In genomic region chr1:63976862-63977261, GRCm38 (mm10) we compare ENCODE assay signal across 22 mouse cellular contexts.
DNase-seq lines count a peak whose midpoint lies in the region; ATAC-seq lines count a peak whose summit lies in the region.
"Had no signal": no experiment of that assay in that cellular context is flagged by ENCODE, and none has a peak within 500 bp of the region (broad histone marks: within the 10 kb centered on the region; RNA-seq: fewer than 3 reads in every experiment).

No protein-coding gene starts in this region.

- DNase-seq in embryo, embryonic 10 days (ENCODE audit: low spot score) = peak; percentile 13
- DNase-seq in embryo, embryonic 11 days = no peak
- no peak for DNase-seq in hindbrain, embryonic 10.5 days (ENCODE audit: low spot score)
- no peak for DNase-seq in neural tube, embryonic 10.5 days (ENCODE audit: extremely low spot score, low spot score)
- DNase-seq in frontal cortex, adult 2 months (ENCODE audit: extremely low spot score in 1 of 2, low spot score in 1 of 2) = no peak
- DNase-seq in cerebellum, postnatal 14 days = no peak
- DNase-seq: cerebellum, adult 11-12 months; cerebellum, postnatal 10 days; gastrocnemius, postnatal 36 days; heart, adult 2 months; kidney, adult 2 months; liver, embryonic 13.5 days; lung, adult 2 months; right cerebral cortex, adult 18-20 months had no signal

- 59% methylated on average over 4 of the region's 4 CpGs for WGBS in hindbrain, embryonic 10.5 days
- WGBS in hindbrain, embryonic 12.5 days = 61% methylated on average over 4 of the region's 4 CpGs
- 51% methylated on average over 4 of the region's 4 CpGs for WGBS in neural tube, embryonic 12.5 days

- peak overlapping the region; percentile 53; the same call in 1 of the 2 replicates for H3K27ac ChIP-seq in hindbrain, embryonic 10.5 days
- H3K27ac ChIP-seq in hindbrain, embryonic 12.5 days = no peak overlapping the region; the same call in 1 of the 2 replicates
- no peak overlapping the region for H3K27ac ChIP-seq in neural tube, embryonic 12.5 days
- H3K27ac ChIP-seq: embryonic facial prominence, embryonic 15.5 days; heart, adult 2 months; heart, embryonic 15.5 days; kidney, postnatal 0 days; left cerebral cortex, adult 2 months; liver, embryonic 13.5 days; macrophage; stomach, embryonic 15.5 days had no signal

- H3K4me2 ChIP-seq in hindbrain, embryonic 12.5 days (replicated peaks) = no peak overlapping the region
- H3K4me2 ChIP-seq in neural tube, embryonic 12.5 days (replicated peaks) = no peak overlapping the region
- H3K4me2 ChIP-seq: embryonic facial prominence, embryonic 15.5 days; heart, embryonic 15.5 days; liver, embryonic 13.5 days; stomach, embryonic 15.5 days had no signal

- H3K36me3 ChIP-seq in hindbrain, embryonic 10.5 days = no peaks in the 10 kb centered on the region
- no peaks in the 10 kb centered on the region for H3K36me3 ChIP-seq in hindbrain, embryonic 12.5 days
- H3K36me3 ChIP-seq in neural tube, embryonic 12.5 days = no peaks in the 10 kb centered on the region
- H3K36me3 ChIP-seq: embryonic facial prominence, embryonic 15.5 days; heart, embryonic 15.5 days; liver, embryonic 13.5 days; stomach, embryonic 15.5 days had no signal

- ATAC-seq in hindbrain, embryonic 12.5 days (ENCODE audit: low FRiP score) = no peak
- 0 out of 2 replicates have a peak, but pooled peaks have one; percentile 7 for ATAC-seq in neural tube, embryonic 12.5 days (ENCODE audit: low FRiP score, low read depth)

- peaks cover 15% of the 10 kb centered on the region for H3K4me1 ChIP-seq in hindbrain, embryonic 10.5 days (replicated peaks)
- peaks cover 5% of the 10 kb centered on the region; the same call in 1 of the 2 replicates for H3K4me1 ChIP-seq in hindbrain, embryonic 12.5 days
- peaks cover 8% of the 10 kb centered on the region; the same call in 1 of the 2 replicates for H3K4me1 ChIP-seq in neural tube, embryonic 12.5 days
- H3K4me1 ChIP-seq: embryonic facial prominence, embryonic 15.5 days; liver, embryonic 13.5 days; stomach, embryonic 15.5 days had no signal

- no peak overlapping the region for H3K4me3 ChIP-seq in hindbrain, embryonic 10.5 days
- no peak overlapping the region for H3K4me3 ChIP-seq in hindbrain, embryonic 12.5 days
- no peak overlapping the region for H3K4me3 ChIP-seq in neural tube, embryonic 12.5 days
- H3K4me3 ChIP-seq: embryonic facial prominence, embryonic 15.5 days; heart, adult 2 months; heart, embryonic 15.5 days; left cerebral cortex, adult 2 months; liver, embryonic 13.5 days; stomach, embryonic 15.5 days had no signal

- H3K9ac ChIP-seq in hindbrain, embryonic 12.5 days = no peak overlapping the region
- H3K9ac ChIP-seq in neural tube, embryonic 12.5 days = no peak overlapping the region
- H3K9ac ChIP-seq: embryonic facial prominence, embryonic 15.5 days; heart, embryonic 15.5 days; liver, embryonic 13.5 days; stomach, embryonic 15.5 days had no signal

- H3K9me3 ChIP-seq in hindbrain, embryonic 10.5 days = no peaks in the 10 kb centered on the region
- no peaks in the 10 kb centered on the region for H3K9me3 ChIP-seq in hindbrain, embryonic 12.5 days (replicated peaks)
- no peaks in the 10 kb centered on the region for H3K9me3 ChIP-seq in neural tube, embryonic 12.5 days
- H3K9me3 ChIP-seq: embryonic facial prominence, embryonic 15.5 days; heart, embryonic 15.5 days; liver, embryonic 13.5 days; stomach, embryonic 15.5 days had no signal

- no peaks in the 10 kb centered on the region for H3K27me3 ChIP-seq in hindbrain, embryonic 10.5 days (ENCODE audit: insufficient read depth, poor library complexity, severe bottlenecking)
- no peaks in the 10 kb centered on the region for H3K27me3 ChIP-seq in hindbrain, embryonic 12.5 days
- H3K27me3 ChIP-seq in neural tube, embryonic 12.5 days (replicated peaks) = no peaks in the 10 kb centered on the region
- H3K27me3 ChIP-seq: embryonic facial prominence, embryonic 15.5 days; heart, embryonic 15.5 days; liver, embryonic 13.5 days; stomach, embryonic 15.5 days had no signal
